Mouse (Mus musculus) bone marrow macrophage, adult 2 months (primary cell): ENCODE data around the gene Gm20683.

Experiments
- CTCF ChIP-seq: IDR thresholded peaks from 2 replicates; pipeline ENCODE4 v1.5.1; 2012; ENCODE audit warnings: low read depth, mild to moderate bottlenecking, low read length, moderate library complexity
- POLR2A ChIP-seq: IDR thresholded peaks from 2 replicates; pipeline ENCODE4 v1.6.1; 2012; ENCODE audit warnings: mild to moderate bottlenecking, low read depth, low read length, borderline replicate concordance

GRCm38 (mm10) chr17:25864311-25864710 is 22.7 kb upstream of the Gm20683 start:
- TF ChIP-seq CTCF (no peak), POLR2A (no peak)
